Mouse (Mus musculus): ENCODE measurements at regions not wholly inside any gene's neighbourhood (a gene's known extent, or its start where the extent isn't known, plus 50 kb on each side); places are given as distances from the start of the nearest gene placed in this dataset.
"Not testable (repeated sequence)": the region's sequence is repeated elsewhere in the genome, so short reads cannot be mapped to it uniquely, and the experiment has no call there.

GRCm38 (mm10) chrX:135112109-135112508, 65.3 kb downstream of the Gm15023 start:
- DNase-seq = peak in 1 of 2 experiments; percentile 27
- intact Hi-C loops (cut with DNase I) = not testable (repeated sequence)

- intact Hi-C loops (cut with DNase I); DNase-seq: not testable (repeated sequence)
Observed at GRCm38 (mm10) chrX:135110866-135111265, 66.6 kb downstream of the Gm15023 start.

GRCm38 (mm10) chrX:135101594-135101993, 75.8 kb downstream of the Gm15023 start:
- no peak for DNase-seq
- intact Hi-C loops (cut with DNase I) = no loop called here

- no peak for DNase-seq
- intact Hi-C loops (cut with DNase I) = no loop called here
Observed at GRCm38 (mm10) chrX:135098101-135098500, 79.3 kb downstream of the Gm15023 start.

- intact Hi-C loops (cut with DNase I) = no loop called here
- DNase-seq = no peak
Observed at GRCm38 (mm10) chrX:135096206-135096605, 81.2 kb downstream of the Gm15023 start.

GRCm38 (mm10) chrX:135091074-135091473, 82.1 kb upstream of the Zmat1 start:
- intact Hi-C loops (cut with DNase I) = not testable (repeated sequence)

GRCm38 (mm10) chrX:135087068-135087579, 78.1 kb upstream of the Zmat1 start:
- peak in 1 of 2 experiments; percentile 35 for DNase-seq
- intact Hi-C loops (cut with DNase I) = not testable (repeated sequence)

More at GRCm38 (mm10) chrX:135091074-135091473, 82.1 kb upstream of the Zmat1 start:
- DNase-seq = peak; percentile 13 to 18

GRCm38 (mm10) chrX:135086564-135086963, 77.6 kb upstream of the Zmat1 start:
- intact Hi-C loops (cut with DNase I); DNase-seq: not testable (repeated sequence)

- intact Hi-C loops (cut with DNase I); DNase-seq: not testable (repeated sequence)
Observed at GRCm38 (mm10) chrX:135085770-135086553, 77.0 kb upstream of the Zmat1 start.

GRCm38 (mm10) chrX:135080380-135081158, 71.6 kb upstream of the Zmat1 start:
- intact Hi-C loops (cut with DNase I) = no loop called here
- DNase-seq = no peak

- intact Hi-C loops (cut with DNase I) = loop anchor here (5.0 kb wide), 1 partner anchor 52 kb away; no protein-coding TSS in a partner anchor
- no peak for DNase-seq
Observed at GRCm38 (mm10) chrX:135079388-135079787, 70.4 kb upstream of the Zmat1 start.

- DNase-seq = no peak
- intact Hi-C loops (cut with DNase I) = loop anchor here (5.0 kb wide), 1 partner anchor 49 kb away; no protein-coding TSS in a partner anchor
Observed at GRCm38 (mm10) chrX:135075903-135076302, 66.9 kb upstream of the Zmat1 start.

GRCm38 (mm10) chrX:135069448-135069847, 60.4 kb upstream of the Zmat1 start:
- intact Hi-C loops (cut with DNase I) = no loop called here
- no peak for DNase-seq

- no peak for DNase-seq
- intact Hi-C loops (cut with DNase I) = no loop called here
Observed at GRCm38 (mm10) chrX:135060184-135060583, 51.2 kb upstream of the Zmat1 start.

- intact Hi-C loops (cut with DNase I) = no loop called here
- no peak for DNase-seq
Observed at GRCm38 (mm10) chrX:135058949-135059348, 49.9 kb upstream of the Zmat1 start.
